17 mouse cellular contexts compared by ENCODE assay signal in genomic region chr4:126027980-126028379, GRCm38 (mm10).
"Had no signal": no experiment of that assay in that cellular context is flagged by ENCODE, and none has a peak within 500 bp of the region (broad histone marks: within the 10 kb centered on the region; RNA-seq: fewer than 3 reads in every experiment).

No protein-coding gene starts in this region.

- H3K4me1 ChIP-seq: limb, embryonic 12.5 days; midbrain, embryonic 13.5 days; neural tube, embryonic 12.5 days had no signal

- H3K4me2 ChIP-seq: limb, embryonic 12.5 days; midbrain, embryonic 13.5 days; neural tube, embryonic 12.5 days had no signal

- H3K27me3 ChIP-seq: midbrain, embryonic 13.5 days; neural tube, embryonic 12.5 days had no signal

- H3K9me3 ChIP-seq: limb, embryonic 12.5 days; megakaryocyte, embryonic 14.5 days; midbrain, embryonic 13.5 days; neural tube, embryonic 12.5 days had no signal

- H3K9ac ChIP-seq: limb, embryonic 12.5 days; midbrain, embryonic 13.5 days; neural tube, embryonic 12.5 days had no signal

- H3K27ac ChIP-seq: kidney, postnatal 0 days; limb, embryonic 12.5 days; midbrain, embryonic 13.5 days; neural tube, embryonic 12.5 days had no signal

- DNase-seq: kidney, adult 9 months; kidney, postnatal 36 days; layer of hippocampus, adult 9-11 months; layer of hippocampus, postnatal 36 days; lung, adult 2 months; lung, postnatal 36 days; right cerebral cortex, postnatal 4 days; spleen, adult 18-20 months; thymus, adult 18-20 months; thymus, postnatal 14 days had no signal

- ATAC-seq: intestine, embryonic 16.5 days; lung, postnatal 0 days; midbrain, embryonic 13.5 days had no signal

- H3K4me3 ChIP-seq: limb, embryonic 12.5 days; megakaryocyte, embryonic 14.5 days; midbrain, embryonic 13.5 days; neural tube, embryonic 12.5 days had no signal

- H3K36me3 ChIP-seq: limb, embryonic 12.5 days; midbrain, embryonic 13.5 days; neural tube, embryonic 12.5 days had no signal
